Mouse (Mus musculus) layer of hippocampus, adult 11-12 months (tissue): ENCODE measurements at regions not wholly inside any gene's neighbourhood (a gene's known extent, or its start where the extent isn't known, plus 50 kb on each side); places are given as distances from the start of the nearest gene placed in this dataset.

ENCODE experiments used
- DNase-seq: peaks from one replicate; pipeline ENCODE4 v3.0.0; 2022; ENCODE audit warnings: low spot score

DNA sequence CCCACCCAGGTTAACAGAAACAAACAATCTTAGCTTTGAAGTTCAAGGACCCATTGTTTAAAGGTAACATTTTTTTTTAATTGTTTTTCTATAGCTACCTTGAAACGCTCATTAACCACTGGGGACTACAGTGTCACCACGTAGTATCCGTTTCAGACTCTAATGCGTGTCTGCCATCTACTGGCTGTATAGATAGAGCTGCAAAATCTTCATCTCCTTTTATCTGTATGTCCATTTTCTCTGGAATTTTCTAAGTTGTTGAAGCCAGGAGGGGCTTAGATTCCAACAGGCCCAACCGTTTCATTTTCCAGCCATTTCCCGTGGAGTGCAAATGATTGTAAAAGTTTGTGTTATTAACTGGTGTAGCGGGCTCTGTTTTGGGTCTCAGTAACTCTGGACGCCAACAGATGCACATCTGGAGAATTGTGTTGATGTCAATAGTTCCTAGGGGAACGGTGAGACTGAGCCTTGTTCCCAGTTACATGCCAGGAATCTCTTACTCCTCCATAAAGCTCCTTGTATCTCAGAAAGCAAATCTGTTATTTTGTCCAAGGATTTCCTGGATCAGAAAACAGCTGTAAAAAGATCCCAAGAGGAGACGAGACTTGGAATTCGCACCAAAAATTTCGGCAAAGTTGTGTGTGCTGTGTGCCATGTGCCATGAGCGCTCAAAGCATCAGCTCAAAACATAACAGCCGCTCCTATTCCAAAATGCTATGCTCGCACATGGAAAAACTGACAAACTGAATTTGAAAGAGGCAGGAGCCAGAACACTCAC is 158.8 kb upstream of the Phyhipl start:
- DNase-seq = peak; percentile 66

DNA sequence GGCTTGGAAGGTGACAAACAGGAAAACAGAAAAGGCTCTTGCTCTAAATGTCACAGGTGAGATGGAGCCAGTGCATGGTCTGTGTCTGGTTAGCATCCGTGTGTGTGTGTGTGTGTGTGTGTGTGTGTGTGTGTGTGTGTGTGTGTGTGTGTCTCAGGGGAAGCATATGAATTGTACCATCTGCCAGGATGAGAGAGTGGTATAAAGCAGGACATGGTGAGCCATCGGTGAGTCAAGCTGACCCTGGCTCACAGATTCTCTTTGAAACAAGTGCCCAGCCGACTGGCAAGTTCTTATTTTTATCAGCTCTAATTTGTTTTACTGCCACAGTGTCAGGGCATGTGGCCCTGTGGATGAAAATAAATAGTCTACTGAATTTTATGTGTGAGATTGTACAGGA is 153.6 kb upstream of the Phyhipl start:
- no peak for DNase-seq

DNA sequence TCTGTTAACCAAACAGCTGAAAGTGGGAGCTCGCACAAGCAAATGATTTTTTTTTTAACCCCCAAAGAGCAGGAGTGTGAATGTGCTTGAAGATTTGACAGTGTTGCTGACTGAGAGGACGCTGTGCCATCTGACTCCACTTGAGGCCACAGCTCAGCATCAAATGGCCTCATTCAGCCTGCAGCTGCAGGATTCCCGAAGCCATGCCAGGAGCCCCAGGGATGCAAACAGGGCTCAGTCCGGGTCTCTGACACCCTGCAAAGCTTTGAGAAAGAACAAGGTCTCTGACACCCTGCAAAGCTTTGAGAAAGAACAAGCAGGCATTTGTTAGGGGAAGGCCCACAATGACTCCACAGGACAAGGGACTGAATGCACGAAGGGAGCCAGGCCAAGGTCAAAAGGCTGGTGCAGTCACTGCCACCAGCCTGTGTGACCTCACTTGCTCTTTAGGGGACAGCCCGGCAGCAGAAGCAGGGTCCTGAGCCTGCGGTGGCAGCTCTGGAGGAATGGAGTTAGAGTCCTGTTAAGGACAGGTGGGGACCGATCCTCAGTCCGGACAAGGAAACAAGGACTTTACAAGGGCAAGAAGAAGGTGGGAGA is 151.1 kb upstream of the Phyhipl start:
- peak; percentile 65 for DNase-seq

DNA sequence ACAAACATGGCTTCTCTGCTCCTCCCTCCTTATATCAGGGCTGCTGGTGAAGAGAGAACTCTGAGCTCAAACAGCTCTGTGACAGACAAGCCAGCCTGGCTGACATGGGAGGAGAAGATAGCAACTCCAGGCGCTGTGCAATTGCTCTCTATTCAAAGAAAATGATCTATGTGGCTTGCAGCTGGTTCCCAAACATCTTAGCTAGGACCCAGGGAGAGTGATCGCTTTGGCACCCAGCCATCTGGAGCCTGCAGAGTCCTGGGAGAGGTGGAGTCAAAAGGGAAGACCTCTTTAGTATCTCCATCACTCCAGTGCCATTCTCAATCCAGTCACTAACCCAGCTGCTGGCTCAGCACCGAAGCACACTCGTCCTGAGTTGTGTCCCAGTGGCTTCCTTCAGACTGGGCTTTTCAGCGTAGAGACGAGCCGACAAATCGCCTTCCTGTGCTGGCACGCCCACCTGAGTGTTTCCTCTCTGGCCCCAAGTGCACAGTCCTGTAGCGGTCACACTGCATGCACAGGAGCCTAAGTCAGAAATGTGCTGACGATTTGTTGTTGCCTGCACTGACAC is 145.1 kb upstream of the Phyhipl start:
- DNase-seq = peak; percentile 24

DNA sequence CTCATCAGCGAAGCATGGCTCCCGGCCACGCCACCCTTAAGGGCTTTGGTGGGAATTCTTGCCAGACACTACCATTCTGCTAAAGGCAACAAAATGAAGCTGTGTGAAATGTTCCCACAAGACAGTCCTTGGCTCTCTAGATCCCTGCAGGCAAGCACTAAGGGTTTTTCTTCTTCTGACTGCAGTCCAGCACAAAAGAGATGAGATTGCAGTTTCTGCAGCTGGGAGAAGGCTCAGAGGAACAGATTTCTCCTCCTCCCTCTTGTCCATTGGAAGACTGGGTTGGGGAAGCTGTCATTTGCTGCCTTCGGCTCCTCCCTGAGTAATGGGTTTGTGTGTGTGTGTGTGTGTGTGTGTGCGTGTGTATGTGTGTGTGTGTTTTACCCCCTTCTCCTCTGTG is 144.1 kb upstream of the Phyhipl start:
- peak; percentile 16 for DNase-seq

DNA sequence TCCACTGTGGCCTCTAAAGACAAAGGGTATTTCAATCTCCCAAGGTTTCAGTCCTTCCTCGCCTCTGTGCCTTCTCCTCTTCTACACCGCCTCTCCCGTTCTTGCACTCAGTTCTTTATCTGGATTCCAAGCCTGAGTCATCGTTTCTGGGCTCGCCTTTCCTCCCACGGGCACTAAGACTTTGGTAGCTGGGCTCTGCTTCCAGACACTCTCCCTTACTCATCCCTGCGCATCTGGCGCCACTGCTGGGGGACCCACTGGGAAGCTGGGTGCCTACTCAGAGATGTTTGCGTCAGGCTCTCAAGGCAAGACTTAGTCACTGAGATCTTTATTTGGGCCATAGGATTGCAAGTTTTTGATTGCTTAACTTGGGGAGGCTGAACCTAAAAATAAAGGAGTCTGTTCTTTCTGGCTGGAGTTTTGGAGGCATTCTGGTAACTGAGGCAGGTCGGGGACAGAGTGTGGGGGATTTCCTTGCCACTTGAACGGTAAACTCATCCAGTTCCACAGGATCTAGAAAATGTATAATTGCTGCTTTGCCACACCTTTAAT is 143.5 kb upstream of the Phyhipl start:
- peak; percentile 54 for DNase-seq

DNA sequence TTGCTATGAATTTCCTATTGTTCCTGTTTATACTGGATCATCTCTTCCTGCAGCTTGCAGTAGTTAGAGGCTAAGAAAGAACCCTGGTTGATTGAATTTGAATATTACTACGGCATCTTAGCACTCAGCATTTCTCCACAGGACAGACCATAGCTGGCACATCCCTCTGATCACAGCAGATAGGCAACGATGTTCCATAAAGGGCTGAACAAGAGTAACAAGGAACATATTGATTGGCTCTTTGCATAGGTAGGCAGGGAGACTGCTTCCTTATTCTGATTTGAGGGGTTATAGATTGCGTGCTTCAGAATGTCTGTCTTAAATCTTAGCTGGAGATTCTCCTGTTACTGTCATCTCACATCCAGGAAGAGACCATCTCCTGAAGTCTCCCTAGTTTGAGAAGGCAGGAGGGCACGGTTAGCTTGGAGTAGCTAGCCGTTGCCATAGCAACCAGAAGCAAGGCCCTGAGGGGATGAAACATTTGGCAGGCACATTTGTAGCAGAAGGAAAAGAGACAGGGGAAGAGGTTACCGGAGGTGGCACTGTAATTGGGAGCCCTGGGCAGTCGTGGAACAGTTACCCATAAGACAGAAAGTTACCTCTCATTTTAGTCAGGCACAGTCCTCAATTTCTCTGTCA is 133.2 kb upstream of the Phyhipl start:
- DNase-seq = no peak

DNA sequence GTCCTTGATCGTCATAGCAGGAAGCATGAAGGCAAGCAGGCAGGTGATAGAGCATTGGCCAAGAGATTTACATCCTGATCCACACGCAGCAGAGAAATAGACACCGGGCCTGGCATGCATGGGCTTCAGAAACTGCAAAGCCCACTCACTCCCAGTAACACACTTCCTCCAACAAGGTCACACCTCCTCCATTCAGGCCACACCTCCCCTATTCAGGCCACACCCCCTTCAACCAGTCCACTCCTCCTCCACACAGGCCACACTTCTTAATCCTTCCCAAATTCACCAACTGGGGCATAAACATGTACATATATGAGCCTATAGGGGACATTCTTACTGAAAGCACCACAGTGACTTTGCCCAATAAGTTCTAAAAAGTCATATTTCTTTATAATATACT is 125.3 kb upstream of the Phyhipl start:
- no peak for DNase-seq

DNA sequence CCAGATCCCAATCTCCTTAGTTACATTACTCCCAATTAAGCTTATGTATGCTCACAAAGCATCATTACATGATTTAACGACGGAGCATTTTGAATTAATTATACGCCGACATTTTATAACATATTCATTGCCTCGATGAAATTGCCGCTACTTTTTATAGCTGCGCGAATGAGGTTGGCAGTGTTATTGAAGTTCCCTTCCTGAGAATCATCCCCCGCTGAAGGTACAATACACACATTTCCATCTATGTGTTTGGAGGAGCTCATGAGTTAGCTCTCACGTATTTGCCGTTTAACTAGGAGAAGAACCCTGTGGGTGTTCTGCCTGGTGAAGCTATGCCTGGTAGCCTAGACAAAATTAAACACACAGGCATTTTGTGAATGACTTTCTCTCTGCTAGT is 122.8 kb upstream of the Phyhipl start:
- no peak for DNase-seq

DNA sequence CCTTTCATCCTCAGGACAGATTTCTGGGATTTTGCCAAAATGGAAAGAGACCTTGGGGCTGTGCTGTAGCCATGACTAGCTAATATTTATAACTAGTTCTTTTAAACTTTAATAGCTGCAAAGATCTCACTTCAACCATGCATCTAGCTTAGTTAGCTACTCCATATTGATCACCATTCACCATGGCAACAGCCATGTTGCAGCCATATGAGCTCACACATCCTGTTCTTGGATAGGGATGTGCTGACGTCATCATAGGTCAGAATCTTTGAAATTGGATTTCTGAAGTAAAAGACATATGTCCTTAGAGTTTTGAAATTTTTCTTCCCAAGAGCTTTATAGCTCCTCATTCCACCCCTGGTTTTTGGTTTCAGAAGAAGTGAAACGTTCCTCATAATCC is 118.8 kb upstream of the Phyhipl start:
- DNase-seq = no peak

DNA sequence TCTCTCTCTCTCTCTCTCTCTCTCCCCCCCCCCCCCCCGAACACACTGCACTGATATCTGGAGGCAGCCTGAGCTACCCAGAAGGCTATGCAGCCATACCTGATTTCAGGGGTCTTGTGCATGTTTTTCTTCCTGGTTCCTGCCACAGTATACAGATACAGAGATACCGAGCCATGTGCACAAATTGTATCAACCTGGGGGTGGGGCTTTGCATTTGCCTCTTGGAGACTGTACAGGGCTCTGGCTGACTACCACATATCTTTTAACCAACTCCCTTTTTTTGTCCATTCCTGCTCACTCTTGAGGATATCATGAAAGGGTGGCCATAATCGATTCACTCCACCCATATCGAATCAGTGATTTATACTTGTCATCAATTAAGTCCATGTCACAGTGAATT is 118.4 kb upstream of the Phyhipl start:
- no peak for DNase-seq

DNA sequence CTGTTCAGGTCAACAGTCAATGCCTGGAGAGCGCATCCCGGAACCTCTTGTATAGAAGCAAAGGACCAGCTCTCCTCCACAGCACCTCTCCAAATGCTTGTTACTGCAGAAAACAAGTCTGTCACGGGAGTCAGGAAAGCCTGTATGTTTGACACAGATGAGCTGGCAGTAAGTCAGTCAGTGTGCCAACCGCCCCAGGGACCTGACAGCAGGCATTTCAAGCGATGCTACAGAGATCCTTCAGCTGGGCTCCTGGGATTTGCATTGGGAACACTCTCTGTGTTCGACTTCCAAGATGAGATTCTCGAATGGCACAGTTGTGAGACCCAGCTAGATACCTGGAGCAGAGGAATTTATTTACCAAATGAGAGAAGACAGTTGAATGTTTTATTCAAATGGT is 111.7 kb upstream of the Phyhipl start:
- DNase-seq = no peak

DNA sequence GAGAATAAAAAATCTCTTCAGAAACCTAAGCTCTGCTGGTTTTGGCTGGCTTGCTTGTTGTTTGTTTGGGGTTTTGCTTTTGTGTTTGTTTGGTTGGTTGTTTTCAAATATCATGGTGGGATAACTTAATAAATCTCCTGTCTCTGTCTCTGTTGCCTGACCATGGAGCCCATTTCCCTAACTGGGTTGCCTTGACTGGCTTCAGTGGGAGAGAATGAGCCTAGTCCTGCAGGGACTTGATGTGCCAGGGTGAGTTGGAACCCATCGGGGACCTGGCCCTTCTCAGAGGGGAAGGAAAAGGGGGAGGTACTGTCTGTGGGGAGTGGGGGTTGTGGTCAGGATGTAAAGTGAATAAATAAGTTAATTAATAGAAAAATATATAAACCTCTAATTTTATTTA is 111.1 kb upstream of the Phyhipl start:
- no peak for DNase-seq

DNA sequence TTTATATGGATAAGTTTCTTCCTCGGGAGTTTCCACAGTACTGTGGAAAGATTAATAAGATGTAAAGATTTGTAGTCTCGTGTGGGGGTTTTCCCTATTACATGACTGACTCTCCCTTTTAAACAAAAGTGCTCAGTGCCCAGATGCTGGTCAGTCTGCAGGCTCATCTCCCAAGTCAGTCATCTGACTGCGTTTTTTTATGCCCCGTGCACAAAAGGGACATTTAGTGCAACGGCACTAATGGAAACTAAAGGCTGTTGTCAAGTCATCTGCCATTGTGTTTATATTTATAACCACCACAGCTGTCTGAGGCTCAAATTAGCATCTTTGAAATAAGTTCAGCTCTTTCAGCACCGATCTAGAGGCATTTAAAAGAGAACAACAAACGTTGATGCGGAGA is 110.7 kb upstream of the Phyhipl start:
- peak; percentile 41 for DNase-seq

DNA sequence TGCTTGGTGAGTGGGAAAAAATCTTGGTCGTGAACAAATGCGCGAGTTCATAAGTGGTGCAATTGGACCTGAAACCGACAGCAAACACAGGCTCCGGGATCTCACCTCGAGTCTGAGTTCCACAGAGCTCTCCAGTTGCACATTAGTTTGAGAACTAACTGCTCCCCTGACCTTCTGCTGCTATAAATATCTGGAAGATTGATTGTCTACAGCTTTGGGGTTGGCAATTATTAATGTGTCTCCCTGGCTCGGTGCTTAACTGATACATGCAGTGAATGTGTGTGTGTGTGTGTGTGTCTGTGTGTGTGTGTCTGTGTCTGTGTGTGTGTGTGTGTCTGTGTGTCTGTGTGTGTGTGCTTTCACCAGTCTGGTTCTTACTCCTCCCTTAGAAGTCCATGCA is 107.4 kb upstream of the Phyhipl start:
- no peak for DNase-seq

DNA sequence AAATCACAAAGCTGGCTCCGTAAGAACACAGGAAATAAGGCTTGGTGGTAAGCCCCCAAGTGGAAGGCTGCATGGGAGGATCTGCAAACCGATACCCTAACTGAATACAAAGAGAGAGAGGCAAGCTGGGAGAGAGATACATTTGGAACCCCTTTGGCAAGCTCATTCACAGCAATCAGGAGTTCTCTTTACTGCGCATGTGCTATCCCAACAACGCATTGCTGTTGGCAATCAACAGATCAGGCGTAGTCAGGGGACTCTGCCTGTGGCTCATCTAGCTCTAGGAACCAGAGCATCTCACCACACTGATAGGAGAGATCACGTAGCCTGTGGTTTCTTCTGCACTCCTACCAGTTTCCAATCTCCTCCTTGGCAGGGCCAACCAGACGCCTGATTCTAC is 103.9 kb upstream of the Phyhipl start:
- peak; percentile 44 for DNase-seq

DNA sequence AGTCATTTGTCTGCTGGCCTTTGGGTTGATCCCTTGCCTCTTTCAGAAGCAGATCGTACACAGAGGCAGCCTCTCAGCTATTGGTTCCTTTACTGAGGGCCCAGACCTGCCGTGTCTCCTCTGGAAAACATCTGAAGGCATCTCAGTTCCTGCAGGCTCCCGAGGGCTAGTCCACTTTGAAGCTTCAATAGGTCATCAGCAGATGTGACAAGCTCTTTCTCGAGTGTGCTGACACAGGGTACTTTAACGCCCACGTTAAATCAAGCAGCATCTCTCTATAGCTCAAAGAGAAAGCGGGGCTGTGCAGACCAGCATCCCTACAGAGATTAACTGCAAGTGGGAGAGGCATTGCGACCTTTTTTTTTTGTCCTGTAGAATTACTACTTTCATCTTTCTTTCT is 96.0 kb upstream of the Phyhipl start:
- no peak for DNase-seq

DNA sequence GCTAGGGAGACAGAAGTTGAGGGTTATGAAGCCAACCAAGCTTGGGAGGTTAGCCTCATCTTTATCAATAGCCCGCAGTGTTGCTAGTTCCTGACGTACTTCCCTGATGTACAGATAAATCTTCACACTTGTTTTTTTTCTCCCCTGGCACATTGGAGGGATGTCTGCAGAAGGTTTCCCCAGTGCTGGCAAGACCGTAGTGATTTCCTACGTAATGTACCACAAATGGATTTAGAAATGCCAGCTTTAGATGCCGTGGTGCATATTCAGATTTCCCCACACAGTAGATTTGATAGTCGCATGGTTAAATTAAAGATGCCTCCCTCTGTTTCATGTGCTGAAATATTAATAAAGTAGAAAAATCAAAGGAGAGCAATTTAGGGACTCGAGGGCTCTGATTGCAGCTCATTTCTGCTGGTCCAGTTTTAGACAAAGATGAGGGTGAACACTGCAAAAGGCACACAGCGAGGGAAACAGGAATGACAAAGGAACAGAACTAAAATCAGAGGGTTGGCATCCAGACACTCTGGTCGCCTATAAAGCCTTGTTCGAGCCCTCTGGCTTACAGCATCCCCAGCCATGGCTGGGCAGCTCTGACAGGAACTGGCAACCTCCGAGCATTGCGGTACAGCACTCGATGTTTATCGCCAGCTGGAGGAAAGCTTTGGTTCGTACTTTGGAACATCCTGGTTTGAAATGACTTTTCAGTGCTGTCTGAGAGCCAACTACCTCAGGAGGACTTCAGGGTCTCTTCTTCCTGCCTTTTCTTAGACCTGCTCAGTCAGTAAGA is 94.8 kb upstream of the Phyhipl start:
- DNase-seq = no peak

DNA sequence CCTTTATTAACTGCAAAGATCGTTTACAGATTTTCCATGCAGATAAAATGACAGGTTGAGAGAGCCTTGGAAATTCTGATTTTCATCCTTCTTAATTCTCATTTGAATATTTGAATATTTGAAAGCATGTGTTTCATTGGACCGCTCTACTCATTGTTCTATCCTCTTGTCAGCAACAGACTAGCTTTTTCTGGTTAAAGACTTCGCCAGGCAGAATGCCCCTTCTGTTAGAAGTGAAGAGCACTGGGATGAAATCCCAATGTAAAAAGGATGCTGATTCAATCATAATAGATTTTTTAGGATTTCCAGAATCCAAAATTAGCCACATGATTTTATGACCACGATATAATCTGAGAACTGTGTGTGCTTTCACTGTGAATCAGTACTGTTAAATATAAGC is 90.8 kb upstream of the Phyhipl start:
- no peak for DNase-seq

DNA sequence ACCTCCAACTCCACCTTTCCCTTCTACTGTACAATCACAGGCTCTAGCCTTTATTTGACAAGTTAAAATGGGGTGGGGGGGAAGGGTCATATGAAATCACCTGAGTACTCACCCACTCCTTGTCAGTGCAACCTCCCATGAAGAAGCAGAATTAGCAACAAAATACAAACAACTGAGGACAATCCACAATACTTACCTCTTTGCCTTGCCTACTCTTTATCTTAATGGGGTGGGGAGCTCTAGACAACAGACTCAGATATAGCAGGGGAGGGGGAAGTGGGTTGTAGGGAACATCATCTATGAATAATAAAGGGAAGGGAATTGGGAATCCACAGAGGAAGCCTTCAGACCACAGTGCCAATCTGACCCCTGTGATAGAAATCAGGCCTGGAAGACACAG is 86.1 kb upstream of the Phyhipl start:
- DNase-seq = no peak

DNA sequence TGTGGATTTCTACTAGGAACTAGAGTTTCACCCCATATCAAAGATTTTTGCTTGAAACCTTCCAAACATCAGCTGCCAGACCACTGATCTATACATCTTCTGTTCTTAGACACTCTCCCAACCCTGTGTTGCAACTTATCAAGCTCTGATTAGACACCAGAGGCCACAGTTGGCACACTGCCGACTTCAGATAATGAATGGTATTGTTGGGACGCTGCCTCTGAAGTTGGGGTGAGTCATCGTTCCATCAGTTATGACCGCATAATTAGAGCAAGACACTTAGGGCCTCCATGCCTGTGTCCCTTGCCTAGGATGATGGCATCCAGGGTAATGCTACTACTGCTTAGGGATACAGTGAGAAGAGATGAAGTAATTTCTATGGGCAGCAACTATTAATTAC is 84.3 kb upstream of the Phyhipl start:
- DNase-seq = peak; percentile 80

DNA sequence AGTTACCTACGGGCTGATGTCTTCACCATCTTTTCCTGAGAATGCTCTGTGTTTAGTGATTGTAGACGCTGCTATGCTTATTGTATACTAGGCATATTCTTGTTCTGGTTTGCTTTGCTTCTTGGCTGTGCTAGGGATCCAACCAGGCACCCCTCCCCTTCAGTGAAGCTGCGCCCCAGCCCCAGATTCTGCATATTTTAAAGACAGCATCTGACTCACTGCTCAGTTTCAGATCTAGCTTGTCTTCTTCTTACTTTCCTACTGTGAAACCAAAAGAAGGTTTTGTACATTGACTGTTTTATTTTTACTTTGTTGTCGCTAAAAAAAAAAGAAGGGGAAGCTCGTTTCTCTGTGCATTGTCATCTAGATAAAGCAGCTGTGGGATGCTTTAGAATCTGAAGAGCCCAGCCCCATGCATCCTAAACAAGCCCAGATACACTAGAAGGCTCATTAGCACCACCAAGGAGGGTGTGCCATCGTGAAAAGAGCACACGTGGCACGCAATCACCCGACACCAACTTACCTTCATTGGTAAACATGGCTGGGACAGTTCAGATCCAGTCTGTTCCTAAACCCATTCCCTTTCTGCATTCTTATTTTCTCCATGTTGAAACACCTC is 83.7 kb upstream of the Phyhipl start:
- no peak for DNase-seq
